Mouse (Mus musculus) mouse trophoblast stem cell (cell line): ENCODE measurements at regions not wholly inside any gene's neighbourhood (a gene's known extent, or its start where the extent isn't known, plus 50 kb on each side); places are given as distances from the start of the nearest gene placed in this dataset.

Source experiments
- in situ Hi-C, 2 experiments: fragments of 300-500 bp; cut with MseI, MboI; formaldehyde crosslinking; loops; 2 replicates in 1 of 2; 3 replicates in 1 of 2; pipeline ENCODE4 v1.15.1; 2025

DNA sequence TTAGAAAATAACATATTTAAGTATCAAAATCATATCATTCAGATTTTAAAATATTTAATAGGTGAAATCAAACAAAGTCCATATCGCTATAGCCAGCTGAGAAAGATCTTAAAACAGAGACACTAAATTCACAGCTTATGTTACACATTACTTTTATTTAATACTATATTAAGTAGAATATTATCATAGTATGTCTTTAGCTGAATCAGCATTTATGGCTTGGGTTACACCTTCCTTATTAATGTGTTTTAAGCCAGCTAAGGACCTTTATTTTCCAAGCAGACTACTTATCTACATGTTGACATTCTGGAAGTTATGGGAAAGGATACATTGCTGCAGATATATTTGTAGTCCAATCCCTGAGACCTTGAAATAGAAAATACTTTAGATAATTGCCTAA is 684.9 kb upstream of the Adgrl4 start:
- in situ Hi-C loops: no loop called here

DNA sequence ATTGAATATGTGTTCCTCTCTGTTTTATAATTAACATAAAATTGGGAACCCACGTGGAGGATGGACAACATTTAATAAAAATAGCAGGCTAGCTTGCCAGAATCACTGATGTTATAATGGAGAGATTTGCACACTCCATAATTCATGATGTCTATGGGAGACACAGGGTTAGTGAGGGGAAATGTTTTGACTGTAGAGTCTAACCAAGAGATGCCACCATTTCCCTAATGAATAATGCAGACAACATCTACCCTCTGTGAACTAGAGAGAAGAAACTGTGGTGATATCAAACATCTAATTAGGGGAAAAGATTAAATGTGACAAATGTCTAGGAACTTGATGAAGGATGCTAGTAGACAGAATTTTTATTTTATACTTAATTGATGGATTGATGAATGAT is 677.8 kb upstream of the Adgrl4 start:
- in situ Hi-C loops: no loop called here

GRCm38 (mm10) chr3:150784576-150784975 is 653.1 kb upstream of the Adgrl4 start:
- in situ Hi-C loops: no loop called here

GRCm38 (mm10) chr3:150817807-150818206 is 619.9 kb upstream of the Adgrl4 start:
- in situ Hi-C loops: no loop called here

GRCm38 (mm10) chr3:150819369-150819768 is 618.3 kb upstream of the Adgrl4 start:
- in situ Hi-C loops: no loop called here

GRCm38 (mm10) chr3:150820039-150820438 is 617.6 kb upstream of the Adgrl4 start:
- in situ Hi-C loops: no loop called here

- in situ Hi-C loops: no loop called here
Measured at GRCm38 (mm10) chr3:150846029-150846428, 591.7 kb upstream of the Adgrl4 start.

DNA sequence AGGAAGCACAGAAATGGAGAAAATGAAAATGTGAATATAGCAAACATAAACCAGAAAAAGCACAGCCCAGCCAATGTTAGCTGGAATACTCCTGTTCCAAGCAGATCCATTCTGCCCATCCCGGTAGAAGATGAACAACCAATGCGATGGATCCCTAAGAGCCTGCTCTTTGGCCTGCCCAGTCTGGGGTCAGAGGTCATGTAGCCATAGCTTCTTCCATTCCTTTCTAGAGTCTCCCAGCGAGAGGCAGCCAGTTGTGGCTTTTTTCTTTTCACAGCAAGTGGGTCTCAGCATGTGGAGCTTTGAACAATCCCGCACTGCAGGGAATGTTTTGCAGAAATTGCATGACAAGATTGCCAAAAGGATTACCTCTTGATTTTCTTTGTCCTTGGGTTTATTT is 585.6 kb upstream of the Adgrl4 start:
- in situ Hi-C loops: no loop called here

GRCm38 (mm10) chr3:150896668-150897067 is 541.0 kb upstream of the Adgrl4 start:
- in situ Hi-C loops: no loop called here

DNA sequence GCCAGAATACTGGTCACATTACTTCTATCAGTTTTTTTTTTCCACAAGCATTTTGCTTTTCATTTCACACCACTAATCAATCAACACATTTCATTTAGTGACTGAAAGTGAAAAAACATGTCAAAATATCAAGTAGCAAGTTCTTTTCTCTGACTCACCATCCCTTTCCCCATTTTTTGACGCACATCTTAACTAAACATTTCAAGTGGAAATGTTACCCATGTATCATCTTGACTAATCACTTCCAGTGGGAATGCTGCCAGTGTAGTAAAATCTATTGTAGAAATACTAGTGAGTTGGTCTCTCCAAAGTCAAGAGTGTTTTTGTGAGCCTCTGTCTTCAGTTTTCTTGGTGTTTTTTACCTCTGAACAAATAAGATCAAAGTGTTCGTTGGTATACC is 527.6 kb upstream of the Adgrl4 start:
- in situ Hi-C loops: no loop called here

DNA sequence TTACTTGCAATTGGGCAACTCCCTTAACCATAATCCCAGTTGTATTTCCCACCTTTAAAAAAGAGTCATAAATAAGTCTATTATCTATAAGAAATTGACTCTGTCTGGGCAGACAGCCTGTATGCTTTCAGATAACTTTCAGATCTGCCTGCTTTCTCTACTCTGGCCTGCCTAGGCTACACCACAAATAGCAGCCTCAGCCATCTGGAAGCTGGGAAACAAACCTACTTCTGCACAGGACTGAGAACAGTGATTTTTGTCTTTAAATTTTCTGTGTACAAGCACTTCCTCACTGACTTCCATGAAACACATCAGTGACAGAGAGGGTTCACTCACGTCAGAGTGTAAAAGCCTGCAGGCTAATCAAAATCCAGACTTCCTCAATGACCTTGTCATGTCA is 482.8 kb upstream of the Adgrl4 start:
- in situ Hi-C loops: no loop called here

DNA sequence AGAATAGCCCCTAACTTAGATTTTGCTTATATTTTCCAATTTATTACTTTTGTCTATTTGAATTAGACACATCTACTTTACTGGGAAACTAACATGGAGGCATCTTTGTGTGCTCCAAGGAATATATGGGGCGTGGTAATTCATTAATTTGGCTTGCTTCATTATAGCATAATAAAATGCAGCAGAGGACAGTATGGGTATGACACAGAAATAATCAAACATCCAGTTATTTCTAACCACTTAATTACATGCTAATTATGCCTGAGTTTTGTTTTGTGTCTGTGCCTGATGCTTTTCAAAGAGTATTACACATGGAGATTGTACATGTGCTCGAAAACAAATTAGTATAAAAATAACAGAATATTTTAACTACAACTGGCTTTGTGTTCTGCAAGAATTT is 438.0 kb upstream of the Adgrl4 start:
- in situ Hi-C loops: loop anchor here in 1 of 2 experiments (25.0 kb wide), 1 partner anchor 612 kb away; no protein-coding TSS in a partner anchor

DNA sequence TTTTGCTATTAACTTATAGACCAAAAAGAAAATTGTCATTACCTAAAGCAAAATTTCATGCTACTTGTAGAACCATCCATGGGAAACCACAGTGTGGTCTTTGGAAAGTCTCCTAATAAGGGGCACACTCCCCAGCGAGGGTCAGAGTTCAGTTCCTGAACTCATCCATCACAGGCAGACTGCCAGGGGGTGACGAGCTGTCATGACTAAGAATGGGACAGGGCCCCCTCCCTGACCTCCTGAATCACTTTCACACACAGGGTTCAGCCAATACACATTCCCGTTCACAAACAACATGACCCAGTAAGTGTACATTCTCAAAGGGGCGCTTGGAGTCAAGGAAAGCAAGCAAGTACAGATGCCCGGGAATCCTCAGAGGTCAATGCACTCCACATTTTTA is 437.5 kb upstream of the Adgrl4 start:
- in situ Hi-C loops: loop anchor here in 1 of 2 experiments (25.0 kb wide), 1 partner anchor 613 kb away; no protein-coding TSS in a partner anchor

DNA sequence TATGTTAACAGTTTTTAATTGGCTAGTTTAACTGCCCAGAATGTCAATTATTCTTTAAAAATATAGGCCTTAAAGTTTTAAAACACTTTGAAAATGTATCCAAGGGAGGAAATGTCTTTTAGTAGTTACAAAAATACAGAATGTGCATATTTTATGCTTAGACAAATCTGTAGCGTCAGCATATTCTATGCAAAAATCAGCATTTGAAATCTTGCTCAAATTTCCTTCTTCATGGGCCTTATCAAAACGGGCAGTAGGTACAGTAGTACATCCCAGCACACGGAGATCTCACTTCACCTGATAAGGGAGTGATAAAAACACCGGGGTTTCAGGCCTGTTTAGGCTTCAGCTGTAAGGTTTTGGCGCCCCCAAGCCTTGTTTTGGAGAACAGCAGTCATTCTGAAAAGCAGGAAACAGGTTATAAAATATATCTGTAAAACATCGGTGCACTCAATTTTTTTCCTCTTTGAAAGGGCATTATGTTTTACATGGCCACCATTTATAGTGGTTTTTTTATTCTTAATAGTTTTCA is 435.7 kb upstream of the Adgrl4 start:
- in situ Hi-C loops: loop anchor here in 1 of 2 experiments (25.0 kb wide), 1 partner anchor 615 kb away; no protein-coding TSS in a partner anchor

GRCm38 (mm10) chr3:151003524-151003923 is 434.2 kb upstream of the Adgrl4 start:
- in situ Hi-C loops: loop anchor here in 1 of 2 experiments (25.0 kb wide), 1 partner anchor 616 kb away; no protein-coding TSS in a partner anchor

- in situ Hi-C loops: loop anchor here in 1 of 2 experiments (25.0 kb wide), 1 partner anchor 617 kb away; no protein-coding TSS in a partner anchor
Measured at GRCm38 (mm10) chr3:151003990-151004389, 433.7 kb upstream of the Adgrl4 start.

GRCm38 (mm10) chr3:151020014-151020413 is 417.7 kb upstream of the Adgrl4 start:
- in situ Hi-C loops: loop anchor here in 1 of 2 experiments (25.0 kb wide), 1 partner anchor 633 kb away; no protein-coding TSS in a partner anchor

DNA sequence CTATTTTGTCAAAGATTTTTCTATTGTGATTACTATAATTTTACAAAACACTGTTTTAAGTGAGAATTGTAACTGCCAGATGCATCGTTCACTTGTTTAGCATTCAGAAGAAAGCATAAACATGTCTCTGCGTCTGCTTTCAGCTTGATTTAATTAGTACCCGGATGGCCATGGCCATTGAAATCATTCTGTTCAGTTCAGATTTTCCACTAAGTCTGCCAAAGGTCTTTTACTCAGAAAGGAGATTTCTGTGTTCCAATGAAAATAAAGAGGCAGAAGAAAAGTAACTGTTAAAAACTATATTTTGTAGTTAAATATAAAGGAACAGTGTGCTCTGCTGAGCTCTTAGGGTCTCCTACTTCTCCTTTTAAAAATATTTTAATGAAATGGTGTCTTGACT is 380.2 kb upstream of the Adgrl4 start:
- in situ Hi-C loops: no loop called here

GRCm38 (mm10) chr3:151072322-151072721 is 365.4 kb upstream of the Adgrl4 start:
- in situ Hi-C loops: no loop called here

DNA sequence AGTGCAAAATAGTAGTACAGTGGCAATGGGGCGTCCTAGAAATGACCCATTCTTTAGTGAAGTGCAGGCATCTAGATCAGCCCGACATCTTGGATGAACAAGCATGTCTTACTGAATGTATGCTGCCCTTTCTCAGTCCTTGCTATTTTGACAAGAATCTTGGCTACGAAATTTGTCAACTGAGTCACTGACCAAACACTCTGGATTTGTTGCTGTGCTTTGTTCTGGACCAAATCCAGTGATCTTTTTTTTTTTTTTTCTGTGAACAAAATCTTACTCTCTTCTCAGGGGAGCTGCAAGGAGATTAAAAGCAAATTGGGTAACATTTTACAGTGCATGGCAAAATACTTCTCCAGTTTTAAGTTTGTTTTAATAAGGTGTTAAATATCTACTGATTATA is 320.9 kb upstream of the Adgrl4 start:
- in situ Hi-C loops: no loop called here

DNA sequence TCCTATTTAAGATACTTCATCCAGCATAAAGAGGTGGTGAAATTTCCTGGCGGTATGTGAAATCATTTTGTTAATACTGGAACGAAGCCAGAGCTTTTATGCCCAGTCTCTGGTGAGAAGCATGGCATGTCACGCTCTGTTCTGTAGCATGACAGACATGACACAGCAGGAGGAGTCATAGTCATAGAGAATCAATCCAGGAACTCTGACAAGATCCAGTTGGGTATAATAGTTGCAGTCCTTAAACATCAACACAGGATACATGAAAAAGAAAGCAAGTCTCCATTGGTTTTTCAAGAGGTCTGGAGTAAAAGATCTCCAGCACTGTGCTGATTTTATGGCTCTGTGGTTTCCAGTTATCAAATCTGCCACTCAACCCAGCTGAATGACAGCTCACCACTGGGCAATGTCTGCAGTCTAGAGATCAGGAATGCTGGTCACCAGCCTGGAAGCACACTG is 320.1 kb upstream of the Adgrl4 start:
- in situ Hi-C loops: no loop called here

DNA sequence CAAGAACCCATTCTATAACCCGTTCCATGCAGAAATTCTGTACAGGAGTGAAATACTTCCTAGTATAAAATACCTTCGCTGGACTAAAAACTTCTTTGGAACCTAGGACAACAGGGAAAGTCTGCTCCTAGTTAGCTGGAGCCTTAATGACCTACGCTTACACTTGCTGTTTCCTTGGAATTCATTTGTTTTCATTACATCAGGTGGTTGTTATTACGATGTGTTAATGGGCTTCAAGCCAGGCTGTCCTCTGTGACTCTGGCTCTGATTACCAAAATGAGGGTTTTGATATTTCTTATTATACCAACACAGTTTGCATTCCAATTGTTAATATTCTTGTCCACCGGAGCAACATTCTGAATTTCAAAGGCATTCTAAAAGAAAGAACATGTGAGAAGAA is 313.6 kb upstream of the Adgrl4 start:
- in situ Hi-C loops: no loop called here

DNA sequence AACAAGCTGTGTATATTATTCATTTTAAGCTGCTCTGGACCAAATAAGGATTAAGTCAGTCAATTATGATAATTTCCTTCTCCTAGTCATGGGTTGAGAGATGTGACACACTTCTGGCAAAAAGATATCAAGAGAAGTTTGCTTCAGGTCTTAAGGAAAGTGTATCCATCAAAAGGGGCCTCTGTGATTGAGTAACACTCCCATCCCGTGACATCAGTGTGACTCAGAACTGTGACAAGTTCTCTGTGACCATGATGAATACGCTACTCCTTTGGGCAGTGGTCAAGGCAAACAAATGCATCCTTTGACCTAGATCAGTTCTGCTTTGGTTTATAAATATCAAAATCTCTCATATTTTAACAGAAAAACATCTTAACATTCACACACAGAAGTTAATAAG is 290.8 kb upstream of the Adgrl4 start:
- in situ Hi-C loops: no loop called here

DNA sequence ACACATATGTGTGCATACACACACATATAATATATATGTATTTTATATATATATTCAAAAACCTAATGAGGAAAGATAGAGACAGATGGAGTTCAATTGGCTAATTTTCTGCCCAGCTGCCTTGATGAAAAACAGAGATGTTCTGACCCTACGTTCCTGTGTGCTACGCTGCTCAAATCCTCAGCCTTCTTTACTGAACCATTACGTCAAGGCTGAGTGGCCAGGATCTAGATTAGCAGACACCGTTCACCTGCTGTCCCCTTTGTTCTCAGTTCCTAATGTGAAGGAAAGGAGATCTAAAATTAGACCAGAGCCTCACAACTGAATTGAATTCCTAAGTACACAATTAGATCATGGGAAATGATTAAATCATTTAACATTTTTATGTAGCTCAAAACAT is 284.3 kb upstream of the Adgrl4 start:
- in situ Hi-C loops: no loop called here
